Mouse (Mus musculus): ENCODE results near the gene Ccdc114.
"Not testable (repeated sequence)": the region's sequence is repeated elsewhere in the genome, so short reads cannot be mapped to it uniquely, and the experiment has no call there.

Gene Ccdc114

GRCm38 (mm10) chr7:45923762-45924428 lies at the start of gene Ccdc114:
Gene Ccdc114, plus strand, starts transcription at chr7:45924072.
- DNase-seq (ENCODE audit: low spot score in 2 of 2): peak in 1 of 2 experiments; percentile 53

GRCm38 (mm10) chr7:45876895-45877294 lies 47.0 kb upstream of the Ccdc114 start:
- DNase-seq (ENCODE audit: low spot score in 2 of 2): no peak

- DNase-seq (ENCODE audit: low spot score in 2 of 2): not testable (repeated sequence)
Measured at GRCm38 (mm10) chr7:45878278-45878677, 45.6 kb upstream of the Ccdc114 start, which contains the start of gene Grin2d. Gene Grin2d, minus strand, starts transcription at chr7:45878378.

GRCm38 (mm10) chr7:45880531-45880930 lies 43.3 kb upstream of the Ccdc114 start:
- DNase-seq (ENCODE audit: low spot score in 2 of 2): no peak

GRCm38 (mm10) chr7:45881011-45881410 lies 42.9 kb upstream of the Ccdc114 start:
- DNase-seq (ENCODE audit: low spot score in 2 of 2): no peak

- no peak for DNase-seq (ENCODE audit: low spot score in 2 of 2)
Measured at GRCm38 (mm10) chr7:45887246-45887645, 36.6 kb upstream of the Ccdc114 start.

- DNase-seq (ENCODE audit: low spot score in 2 of 2): no peak
Measured at GRCm38 (mm10) chr7:45892651-45893050, 31.2 kb upstream of the Ccdc114 start.

GRCm38 (mm10) chr7:45895931-45896516 lies 27.8 kb upstream of the Ccdc114 start:
- DNase-seq (ENCODE audit: low spot score in 2 of 2): no peak

- peak; percentile 91 to 93 for DNase-seq (ENCODE audit: low spot score in 2 of 2)
Measured at GRCm38 (mm10) chr7:45896517-45897257, 27.2 kb upstream of the Ccdc114 start, which contains the start of the genes Syngr4 and Tmem143. Gene Syngr4, minus strand, starts transcription at chr7:45896714. Gene Tmem143, plus strand, starts transcription at chr7:45896941.

- DNase-seq (ENCODE audit: low spot score in 2 of 2): peak in 1 of 2 experiments; percentile 46
Measured at GRCm38 (mm10) chr7:45897258-45897757, 26.6 kb upstream of the Ccdc114 start.

GRCm38 (mm10) chr7:45898125-45898524 lies 25.7 kb upstream of the Ccdc114 start:
- DNase-seq (ENCODE audit: low spot score in 2 of 2): not testable (repeated sequence)

GRCm38 (mm10) chr7:45901562-45901961 lies 22.3 kb upstream of the Ccdc114 start:
- no peak for DNase-seq (ENCODE audit: low spot score in 2 of 2)

GRCm38 (mm10) chr7:45902481-45903002 lies 21.3 kb upstream of the Ccdc114 start:
- DNase-seq (ENCODE audit: low spot score in 2 of 2): no peak

- no peak for DNase-seq (ENCODE audit: low spot score in 2 of 2)
Measured at GRCm38 (mm10) chr7:45906622-45907021, 17.2 kb upstream of the Ccdc114 start.

- no peak for DNase-seq (ENCODE audit: low spot score in 2 of 2)
Measured at GRCm38 (mm10) chr7:45908384-45908783, 15.5 kb upstream of the Ccdc114 start.

- DNase-seq (ENCODE audit: low spot score in 2 of 2): no peak
Measured at GRCm38 (mm10) chr7:45909145-45909544, 14.7 kb upstream of the Ccdc114 start.

GRCm38 (mm10) chr7:45914067-45914466 lies 9.8 kb upstream of the Ccdc114 start:
- DNase-seq (ENCODE audit: low spot score in 2 of 2): no peak

GRCm38 (mm10) chr7:45915011-45915410 lies 8.9 kb upstream of the Ccdc114 start:
- no peak for DNase-seq (ENCODE audit: low spot score in 2 of 2)

GRCm38 (mm10) chr7:45916056-45917003 lies 7.5 kb upstream of the Ccdc114 start:
- DNase-seq (ENCODE audit: low spot score in 2 of 2): peak; percentile 58 to 71

GRCm38 (mm10) chr7:45917004-45917704 lies 6.7 kb upstream of the Ccdc114 start:
- no peak for DNase-seq (ENCODE audit: low spot score in 2 of 2)
